Comparison of ENCODE assay signal across 25 mouse cellular contexts in genomic region chr11:30233946-30234345, GRCm38 (mm10).
"Had no signal": no experiment of that assay in that cellular context is flagged by ENCODE, and none has a peak within 500 bp of the region (broad histone marks: within the 10 kb centered on the region; RNA-seq: fewer than 3 reads in every experiment).

No protein-coding gene starts in this region.

- H3K4me2 ChIP-seq: hindbrain, embryonic 12.5 days; hindbrain, embryonic 14.5 days; intestine, embryonic 15.5 days; kidney, embryonic 15.5 days; limb, embryonic 12.5 days; liver, embryonic 11.5 days; liver, embryonic 13.5 days; liver, embryonic 15.5 days had no signal

- H3K4me3 ChIP-seq: hindbrain, embryonic 10.5 days; hindbrain, embryonic 12.5 days; intestine, embryonic 15.5 days; kidney, embryonic 15.5 days; limb, embryonic 12.5 days; liver, embryonic 13.5 days; liver, embryonic 15.5 days had no signal

- H3K9me3 ChIP-seq: hindbrain, embryonic 10.5 days; hindbrain, embryonic 12.5 days; intestine, embryonic 15.5 days; kidney, embryonic 15.5 days; limb, embryonic 12.5 days; liver, embryonic 13.5 days; liver, embryonic 15.5 days had no signal

- H3K9ac ChIP-seq: hindbrain, embryonic 12.5 days; hindbrain, embryonic 14.5 days; intestine, embryonic 15.5 days; kidney, embryonic 15.5 days; limb, embryonic 12.5 days; liver, embryonic 13.5 days; liver, embryonic 15.5 days; liver, postnatal 0 days had no signal

- H3K27ac ChIP-seq: hindbrain, embryonic 10.5 days; hindbrain, embryonic 12.5 days; hindbrain, embryonic 14.5 days; intestine, embryonic 15.5 days; kidney, embryonic 15.5 days; kidney, postnatal 0 days; limb, embryonic 12.5 days; liver, embryonic 13.5 days; liver, embryonic 15.5 days had no signal

- H3K27me3 ChIP-seq: hindbrain, embryonic 12.5 days; intestine, embryonic 15.5 days; kidney, embryonic 15.5 days; limb, embryonic 12.5 days; liver, embryonic 13.5 days; liver, embryonic 15.5 days had no signal

- ATAC-seq: hindbrain, embryonic 16.5 days; inflammation-experienced regulatory T-cells, adult 6 months; intestine, embryonic 15.5 days; intestine, postnatal 0 days; liver, postnatal 0 days had no signal

- DNase-seq: gastrocnemius, postnatal 25 days; heart, postnatal 36 days; kidney, adult 18-20 months; kidney, adult 9 months; kidney, postnatal 14 days; kidney, postnatal 36 days; layer of hippocampus, adult 9-11 months; layer of hippocampus, postnatal 36 days; left cerebral cortex, postnatal 4 days; liver; liver, embryonic 13.5 days; liver, postnatal 0 days; lung, adult 2 months had no signal

- H3K36me3 ChIP-seq: hindbrain, embryonic 12.5 days; intestine, embryonic 15.5 days; liver, embryonic 13.5 days; liver, embryonic 15.5 days had no signal

- H3K4me1 ChIP-seq: hindbrain, embryonic 10.5 days; hindbrain, embryonic 12.5 days; limb, embryonic 12.5 days; liver, embryonic 13.5 days had no signal
